Mouse (Mus musculus): ENCODE results near the gene Pcif1.
A peak's percentile ranks its signal among the peaks of the same experiment; 100 is the strongest.

Gene Pcif1

DNA sequence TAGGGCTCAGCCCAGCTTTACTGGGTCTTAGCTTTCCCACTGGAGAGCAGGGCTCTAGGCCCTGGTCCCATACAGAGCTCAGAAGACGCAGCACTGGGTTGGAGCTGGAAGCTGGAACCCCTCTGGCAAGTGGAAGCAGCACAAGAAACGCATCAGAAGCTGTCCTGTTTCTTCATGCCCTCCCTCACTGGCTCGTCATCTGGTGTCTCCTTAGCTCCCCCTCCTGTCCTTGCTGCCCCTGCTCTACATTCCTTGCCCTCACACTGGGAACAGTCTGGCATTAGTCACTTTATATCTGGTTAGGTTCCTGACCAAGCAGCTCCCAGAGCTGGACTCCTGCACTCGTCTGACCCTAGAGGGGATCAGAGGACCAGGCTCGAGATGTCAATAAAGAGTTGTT is 14.9 kb downstream of the Pcif1 start:
- DNase-seq (ENCODE audit: low spot score) = no peak

DNA sequence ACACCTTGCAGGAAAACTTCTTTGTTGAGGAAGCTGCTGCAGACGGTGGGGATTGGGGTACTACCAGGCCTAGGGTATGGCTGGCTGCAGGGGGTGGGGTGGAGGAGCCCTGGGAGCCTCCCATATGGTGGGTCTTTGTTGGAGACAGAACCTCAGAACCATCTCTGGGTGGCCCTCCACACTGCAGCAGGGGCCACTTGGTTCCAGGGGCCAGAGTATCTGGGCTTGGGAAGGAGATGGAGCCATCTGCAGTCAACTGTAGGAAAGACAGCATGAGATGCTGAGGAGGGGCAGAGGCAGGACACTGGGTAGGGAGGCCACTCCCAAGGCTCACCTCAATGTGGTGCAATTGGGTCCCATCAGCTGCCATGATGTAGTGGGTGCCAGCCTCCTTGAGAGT is 15.5 kb downstream of the Pcif1 start:
- DNase-seq (ENCODE audit: low spot score) = no peak

GRCm38 (mm10) chr2:164895885-164896284 is 16.8 kb downstream of the Pcif1 start:
- DNase-seq (ENCODE audit: low spot score) = no peak

GRCm38 (mm10) chr2:164898008-164898407 is 18.9 kb downstream of the Pcif1 start:
- no peak for DNase-seq (ENCODE audit: low spot score)

GRCm38 (mm10) chr2:164899034-164899433 is 19.9 kb downstream of the Pcif1 start:
- DNase-seq (ENCODE audit: low spot score) = no peak

- DNase-seq (ENCODE audit: low spot score) = no peak
Measured at GRCm38 (mm10) chr2:164899723-164900459, 20.8 kb downstream of the Pcif1 start.

DNA sequence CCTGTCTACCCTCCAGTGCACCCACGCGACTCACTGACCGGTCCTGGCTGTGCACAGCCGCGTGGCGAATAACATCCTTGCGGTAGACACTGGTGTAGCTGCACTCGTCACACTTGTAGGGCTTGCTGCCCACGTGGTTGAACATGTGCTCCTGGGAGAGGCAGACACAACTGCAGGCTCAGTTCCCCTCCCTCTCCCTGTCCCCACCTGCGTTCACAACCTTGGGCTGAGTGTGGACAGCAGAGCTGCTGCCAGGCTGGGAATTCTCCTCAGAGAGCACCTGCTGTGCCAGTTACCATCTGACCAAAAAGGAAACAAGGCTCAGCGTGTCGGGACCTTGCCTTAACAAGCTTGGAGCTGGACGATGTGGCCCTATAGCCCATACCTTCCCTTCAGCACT is 22.3 kb downstream of the Pcif1 start:
- no peak for DNase-seq (ENCODE audit: low spot score)

- no peak for DNase-seq (ENCODE audit: low spot score)
Measured at GRCm38 (mm10) chr2:164903496-164903895, 24.4 kb downstream of the Pcif1 start.

DNA sequence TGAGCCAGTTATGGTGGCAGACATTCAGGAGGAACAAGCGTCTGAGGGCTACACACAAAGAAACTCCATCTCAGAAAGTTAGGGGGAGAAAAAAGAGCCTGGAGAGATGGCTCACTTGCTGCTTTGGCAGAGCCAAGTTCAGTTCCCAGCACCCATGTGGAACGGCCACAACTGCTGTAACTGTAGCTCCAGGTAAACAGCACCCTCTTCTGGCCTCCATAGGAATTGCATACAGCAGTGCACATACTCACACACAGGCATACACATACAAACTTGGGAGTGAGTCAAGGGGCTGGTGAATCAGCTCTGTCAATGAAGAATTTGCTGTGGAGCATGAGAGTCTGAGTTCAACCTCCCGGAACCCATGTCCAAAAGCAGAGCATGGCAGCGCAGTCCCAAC is 27.0 kb downstream of the Pcif1 start:
- DNase-seq (ENCODE audit: low spot score) = no peak

DNA sequence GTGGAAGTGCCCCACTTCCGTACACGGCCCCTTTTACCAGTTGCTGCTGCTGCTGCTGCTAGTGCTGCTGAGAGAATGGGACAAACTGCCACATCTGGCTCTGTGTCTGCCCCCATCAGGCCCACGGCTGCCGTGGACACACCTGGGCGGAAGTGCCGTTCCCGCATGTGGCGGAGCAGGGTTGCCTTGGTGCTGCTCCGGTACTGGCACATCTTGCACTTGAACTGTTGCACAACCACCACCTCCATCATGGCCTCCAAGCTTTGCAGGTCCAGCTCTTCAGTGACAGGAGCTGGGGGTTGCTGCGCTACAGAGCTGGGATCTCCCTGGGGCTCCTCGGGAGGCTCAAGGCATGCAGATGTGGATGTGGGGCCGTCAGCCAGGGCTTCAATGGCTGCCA is 28.4 kb downstream of the Pcif1 start:
- no peak for DNase-seq (ENCODE audit: low spot score)

DNA sequence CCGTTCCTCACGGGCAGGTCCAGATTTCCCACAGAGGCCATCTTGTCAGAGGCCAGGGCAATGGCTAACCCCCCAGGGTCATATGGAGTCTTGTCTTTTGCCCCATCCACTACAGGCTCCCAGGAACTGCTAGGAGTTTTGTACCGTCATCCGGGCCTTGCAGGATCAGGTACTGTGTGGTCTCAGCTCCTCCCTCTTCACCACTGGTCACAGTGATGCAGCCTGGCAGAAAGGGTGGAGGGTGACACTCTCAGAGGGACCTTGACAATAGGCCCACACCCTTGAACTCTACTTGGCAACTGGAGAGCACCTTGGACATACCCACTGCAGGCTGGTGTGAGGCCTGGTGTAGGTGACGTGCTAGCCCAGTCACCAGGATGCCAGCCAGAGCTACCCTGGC is 28.9 kb downstream of the Pcif1 start:
- no peak for DNase-seq (ENCODE audit: low spot score)

DNA sequence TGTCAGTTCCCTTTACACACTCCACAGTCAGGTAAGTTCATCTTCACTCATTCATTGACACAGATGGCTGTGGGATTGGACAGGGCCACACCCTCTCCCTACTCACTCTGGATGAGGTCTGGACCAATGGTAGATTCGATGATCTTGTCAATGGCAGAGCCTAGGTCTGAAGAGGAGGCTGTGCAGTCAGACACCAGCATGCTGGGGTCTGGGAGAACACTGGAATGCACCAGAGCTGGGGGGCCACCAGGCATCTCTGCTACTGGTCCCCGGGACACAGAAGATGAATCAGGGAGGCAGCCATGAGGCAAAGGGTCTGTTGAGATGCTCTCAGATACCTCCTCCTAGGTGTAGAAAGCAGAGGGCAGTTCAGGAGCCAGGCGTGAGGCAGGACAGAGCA is 30.0 kb downstream of the Pcif1 start:
- no peak for DNase-seq (ENCODE audit: low spot score)

DNA sequence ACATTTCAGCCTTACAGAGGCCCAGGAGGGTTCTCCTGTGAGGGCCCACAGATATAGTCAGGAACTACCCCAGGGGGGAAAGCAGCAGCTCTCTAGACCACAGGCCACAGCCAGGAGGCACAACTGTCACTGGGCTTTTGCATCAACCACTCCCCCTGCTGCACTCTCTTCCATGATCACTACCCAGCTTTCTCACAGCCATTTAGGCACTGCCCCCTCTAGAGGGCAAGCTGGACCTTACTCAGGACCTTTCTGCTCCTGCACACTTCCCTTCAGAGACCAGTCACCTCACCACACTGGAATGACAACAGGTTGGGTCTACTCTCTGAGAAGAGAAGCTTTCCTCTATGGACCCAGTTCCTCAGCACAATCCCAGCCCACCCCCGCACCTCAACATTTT is 30.4 kb downstream of the Pcif1 start:
- peak; percentile 72 for DNase-seq (ENCODE audit: low spot score)

- no peak for DNase-seq (ENCODE audit: low spot score)
Measured at GRCm38 (mm10) chr2:164910360-164911061, 31.4 kb downstream of the Pcif1 start.

- peak; percentile 94 for DNase-seq (ENCODE audit: low spot score)
Measured at GRCm38 (mm10) chr2:164911086-164912048, 32.3 kb downstream of the Pcif1 start, which contains the start of gene Zfp335. Zfp335 (minus strand) TSS chr2:164911757.

DNA sequence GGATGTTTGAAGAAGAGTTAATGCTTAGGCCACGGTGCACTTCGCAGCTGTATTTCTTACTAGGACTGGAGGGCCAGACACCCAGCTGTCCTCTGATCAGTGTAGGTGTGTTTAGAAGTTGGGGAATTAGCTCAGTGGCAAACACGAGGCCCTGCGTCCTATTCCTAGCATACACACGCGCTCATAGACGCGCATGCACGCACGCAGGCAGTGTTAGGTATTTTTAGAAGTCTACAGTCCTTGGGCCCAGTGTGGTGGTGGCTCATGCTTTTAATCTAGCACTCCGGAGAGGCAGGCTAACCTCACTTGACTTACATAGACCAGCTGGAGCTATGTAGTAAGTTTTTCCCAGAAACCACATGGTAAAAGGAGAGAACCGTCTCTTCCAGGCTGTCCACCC is 33.0 kb downstream of the Pcif1 start:
- DNase-seq (ENCODE audit: low spot score) = no peak

DNA sequence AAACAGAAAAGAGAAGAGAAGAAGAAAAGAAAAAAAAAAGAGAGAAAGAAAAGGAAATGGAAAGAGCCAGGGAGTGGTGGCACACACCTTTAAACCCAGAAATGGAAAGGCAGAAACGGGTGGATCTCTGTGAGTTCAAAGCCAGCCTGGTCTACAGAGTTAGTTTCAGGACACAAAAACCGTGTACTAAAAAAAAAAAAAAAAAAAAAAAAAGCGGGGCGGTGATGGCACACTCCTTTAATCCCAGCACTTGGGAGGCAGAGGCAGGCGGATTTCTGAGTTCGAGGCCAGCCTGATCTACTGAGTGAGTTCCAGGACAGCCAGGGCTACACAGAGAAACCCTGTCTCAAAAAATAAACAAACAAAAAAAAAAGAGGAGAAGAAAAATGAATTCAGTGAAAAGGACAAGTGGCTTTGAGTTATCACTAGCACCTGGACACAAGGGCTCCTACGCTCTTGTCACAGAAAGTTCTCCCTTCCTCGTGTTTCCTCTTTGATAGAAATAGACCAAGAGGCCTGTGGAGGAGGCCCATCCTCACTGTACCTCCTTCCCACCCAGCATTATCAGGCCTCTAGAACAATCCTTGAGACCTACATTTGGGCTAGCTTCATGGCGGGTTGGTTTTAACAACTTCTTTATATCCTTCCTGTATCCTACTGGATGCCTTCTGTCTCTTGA is 33.8 kb downstream of the Pcif1 start:
- no peak for DNase-seq (ENCODE audit: low spot score)

GRCm38 (mm10) chr2:164913428-164913786 is 34.3 kb downstream of the Pcif1 start:
- peak; percentile 50 for DNase-seq (ENCODE audit: low spot score)

DNA sequence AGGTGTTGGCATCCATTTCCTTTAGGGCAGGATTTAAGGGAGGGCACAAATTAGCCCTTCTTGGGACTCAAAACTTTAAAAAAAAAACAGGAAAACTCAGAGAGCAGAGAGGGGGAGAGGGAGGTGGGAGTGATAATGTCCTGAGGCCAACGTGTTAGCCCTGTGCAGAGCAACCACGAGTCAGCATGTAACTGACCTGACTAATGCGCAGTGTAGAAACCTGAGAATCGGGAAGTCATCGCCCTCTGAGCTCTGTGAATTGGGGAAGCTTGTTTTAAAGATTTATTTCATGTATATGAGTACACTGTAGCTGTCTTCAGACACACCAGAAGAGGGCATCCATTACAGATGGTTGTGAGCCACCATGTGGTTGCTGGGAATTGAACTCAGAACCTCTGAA is 37.7 kb downstream of the Pcif1 start:
- no peak for DNase-seq (ENCODE audit: low spot score)

DNA sequence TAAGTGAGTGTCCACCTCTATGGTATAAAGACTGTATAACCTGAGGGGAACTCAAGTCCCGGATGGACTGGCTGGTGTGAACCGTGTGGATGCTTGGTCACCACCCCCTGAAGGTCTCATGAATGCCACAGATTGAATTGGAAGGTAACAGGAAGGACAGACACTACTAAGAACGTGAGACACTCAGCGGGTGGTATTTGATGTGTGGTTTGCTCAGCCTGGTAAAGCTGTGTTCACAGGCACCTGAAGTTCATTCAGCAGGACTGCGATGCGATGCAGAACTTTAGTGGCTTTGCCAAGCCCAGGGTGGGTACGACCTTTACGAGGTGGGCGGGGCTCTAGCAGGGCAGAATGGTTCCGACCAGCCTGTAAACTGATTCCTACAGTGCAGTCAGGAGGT is 38.3 kb downstream of the Pcif1 start:
- DNase-seq (ENCODE audit: low spot score) = no peak

GRCm38 (mm10) chr2:164918325-164918724 is 39.2 kb downstream of the Pcif1 start:
- no peak for DNase-seq (ENCODE audit: low spot score)

DNA sequence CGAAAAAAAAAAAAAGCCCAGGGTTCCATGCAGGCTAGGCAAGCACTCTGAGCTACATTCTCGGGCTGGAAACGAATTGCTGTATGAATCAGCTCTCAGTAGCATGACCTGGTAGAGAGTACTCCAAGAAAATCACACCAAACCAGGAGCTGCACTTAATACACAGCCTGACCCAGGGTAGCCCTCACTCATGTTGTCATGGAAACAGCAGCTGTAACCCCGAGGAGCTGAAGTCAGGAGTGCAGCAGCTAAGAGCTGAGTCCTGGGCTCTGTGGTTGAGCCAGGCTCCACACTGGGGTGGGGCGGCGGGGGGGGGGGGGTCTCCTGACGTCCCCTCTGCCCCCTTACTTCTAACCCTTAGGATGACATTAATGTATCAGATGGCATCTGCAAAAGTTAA is 42.9 kb downstream of the Pcif1 start:
- DNase-seq (ENCODE audit: low spot score) = no peak

Data from adipocyte (in vitro differentiated cells).